16 mouse cellular contexts compared by ENCODE assay signal in the genomic region with DNA sequence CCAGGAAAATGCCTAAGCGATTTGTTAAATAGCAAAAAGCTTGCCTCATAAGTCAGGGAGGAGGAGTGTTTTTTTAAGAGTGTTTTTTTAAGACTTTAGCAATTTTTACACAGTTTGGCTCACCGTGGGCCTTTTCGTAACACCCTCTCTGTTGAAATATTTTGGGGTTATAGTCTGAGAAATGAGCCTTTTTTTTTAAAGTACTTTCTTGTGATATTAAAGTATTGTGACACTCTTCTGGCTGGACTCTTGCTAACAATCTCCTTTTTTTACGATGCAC. TPM values are rescaled to one million over a fixed set of nuclear protein-coding genes. Genes with fewer than 3 reads are reported as not detected.
A peak's percentile ranks its signal among the peaks of the same experiment; 100 is the strongest.
DNase-seq lines count a peak whose midpoint lies in the region; ATAC-seq and TF ChIP-seq lines count a peak whose summit lies in the region.
"Had no signal": no experiment of that assay in that cellular context is flagged by ENCODE, and none has a peak within 500 bp of the region (broad histone marks: within the 10 kb centered on the region; RNA-seq: fewer than 3 reads in every experiment).

No protein-coding gene starts in this region.

- peak; percentile 53 for DNase-seq in gastrocnemius, adult 2 months
- no peak for DNase-seq in gastrocnemius, postnatal 4 days (ENCODE audit: low spot score in 2 of 2)
- peak; percentile 68 for DNase-seq in 3T3-L1 (ENCODE audit: low read depth, low spot score)
- DNase-seq in testis, postnatal 14 days (ENCODE audit: low spot score): no peak
- DNase-seq: cerebellum, adult 11-12 months; layer of hippocampus, postnatal 36 days; right cerebral cortex, postnatal 4 days had no signal

- intact Hi-C loops in gastrocnemius, adult 2 months (cut with DNase I): no loop called here

- no peaks in the 10 kb centered on the region for H3K36me3 ChIP-seq in midbrain, embryonic 16.5 days (ENCODE audit: control insufficient read depth, insufficient read depth, low read length)

- H3K27ac ChIP-seq in gastrocnemius, adult 2 months: peak overlapping the region; percentile 71
- H3K27ac ChIP-seq in embryonic fibroblast, embryonic 13.5 days (ENCODE audit: insufficient read depth, low read length): peak overlapping the region; percentile 22
- no peak overlapping the region for H3K27ac ChIP-seq in midbrain, embryonic 16.5 days (ENCODE audit: low read length)
- H3K27ac ChIP-seq: forebrain, embryonic 12.5 days; midbrain, embryonic 10.5 days had no signal

- TF ChIP-seq CTCF in gastrocnemius, adult 2 months (IDR thresholded peaks at IDR 0.05): no peak
- TF ChIP-seq CTCF in embryonic fibroblast, embryonic 13.5 days (IDR thresholded peaks at IDR 0.05; ENCODE audit: borderline replicate concordance, insufficient read depth, low read length): no peak

- TF ChIP-seq POLR2A in embryonic fibroblast, embryonic 13.5 days (IDR thresholded peaks at IDR 0.05; ENCODE audit: low read depth, low read length): no peak

- peak; percentile 51 for ATAC-seq in megakaryocyte, adult 5-6 weeks (ENCODE audit: poor library complexity, severe bottlenecking)
- ATAC-seq in midbrain, embryonic 16.5 days: no peak
- ATAC-seq: hindbrain, embryonic 16.5 days had no signal

- no peak overlapping the region for H3K4me3 ChIP-seq in gastrocnemius, adult 2 months
- H3K4me3 ChIP-seq in embryonic fibroblast, embryonic 13.5 days (ENCODE audit: insufficient read depth, low read length): no peak overlapping the region
- no peak overlapping the region for H3K4me3 ChIP-seq in midbrain, embryonic 16.5 days (ENCODE audit: low read depth, low read length)
- H3K4me3 ChIP-seq: embryonic facial prominence, embryonic 13.5 days; forebrain, embryonic 12.5 days; midbrain, embryonic 10.5 days had no signal

- no peak overlapping the region for H3K9ac ChIP-seq in midbrain, embryonic 16.5 days (ENCODE audit: low read depth, low read length)
- H3K9ac ChIP-seq: embryonic facial prominence, embryonic 13.5 days; forebrain, embryonic 12.5 days had no signal

- no peaks in the 10 kb centered on the region for H3K27me3 ChIP-seq in midbrain, embryonic 16.5 days (ENCODE audit: control insufficient read depth, insufficient read depth, low read depth, low read length)
- H3K27me3 ChIP-seq: embryonic facial prominence, embryonic 13.5 days; forebrain, embryonic 12.5 days had no signal

- H3K4me1 ChIP-seq in embryonic fibroblast, embryonic 13.5 days (ENCODE audit: control insufficient read depth, insufficient read depth, low read length): peaks cover 6% of the 10 kb centered on the region
- no peaks in the 10 kb centered on the region; the same call in 1 of the 2 replicates for H3K4me1 ChIP-seq in midbrain, embryonic 16.5 days (ENCODE audit: control insufficient read depth, insufficient read depth, low read length)
- H3K4me1 ChIP-seq: embryonic facial prominence, embryonic 13.5 days; forebrain, embryonic 12.5 days; midbrain, embryonic 10.5 days had no signal

- 93% methylated on average over 4 of the region's 4 CpGs for WGBS in midbrain, embryonic 16.5 days

- no peak overlapping the region for H3K4me2 ChIP-seq in midbrain, embryonic 16.5 days (ENCODE audit: low read length)
- H3K4me2 ChIP-seq: embryonic facial prominence, embryonic 13.5 days; forebrain, embryonic 12.5 days; heart, embryonic 11.5 days had no signal

- no peaks in the 10 kb centered on the region for H3K9me3 ChIP-seq in midbrain, embryonic 16.5 days (replicated peaks; ENCODE audit: control insufficient read depth, low read length, poor library complexity, severe bottlenecking)
- H3K9me3 ChIP-seq: embryonic facial prominence, embryonic 13.5 days; forebrain, embryonic 12.5 days; midbrain, embryonic 10.5 days had no signal

RNA-seq across cellular contexts. Expression of gene Fbln1, which starts 26.4 kb away (rescaled TPM):
- total RNA-seq in gastrocnemius, adult 2 months (2021): 10 to 100 TPM in 1 of 2 experiments, 1 to 10 TPM in 1; 6.5 to 20.9 TPM
- total RNA-seq in gastrocnemius, postnatal 4 days (2021): 10 to 100 TPM; 41.1 to 42.4 TPM
- polyA plus RNA-seq in embryonic fibroblast, embryonic 13.5 days (2011; ENCODE audit: insufficient read length, low read depth, missing spikeins): 46.2 and 92.8 TPM in 2 replicates
- total RNA-seq in megakaryocyte, adult 5-6 weeks (2015): 0.07 and 0.34 TPM in 2 replicates
- not detected in 2 replicates for total RNA-seq in megakaryocyte, adult 5-6 weeks (2017)
- polyA plus RNA-seq in midbrain, embryonic 16.5 days (2015; fragmentation: Nextera tagmentation; extraction: Ambion mirVana): 38.9 and 41.1 TPM in 2 replicates
- total RNA-seq: MEL had no signal

Comparison
In these comparisons a context has a peak if more than half of its experiments do, and no peak if none do; other contexts are left out.
1. DNase-seq: peak in gastrocnemius, adult 2 months (single experiment) and 3T3-L1 (single experiment); none in gastrocnemius, postnatal 4 days (0 of 2) and testis, postnatal 14 days (single experiment).
2. RNA of gene Fbln1, which starts 26.4 kb away (total RNA-seq): 41.1 to 42.4 TPM in gastrocnemius, postnatal 4 days and 6.5 to 20.9 TPM in gastrocnemius, adult 2 months; 0.07 to 0.34 TPM in megakaryocyte, adult 5-6 weeks; every median in the first group is over 4 times any median in the second.